Mouse (Mus musculus): ENCODE measurements around the gene Zbp1.

Gene Zbp1

GRCm38 (mm10) chr2:173247197-173247596, 28.5 kb upstream of the Zbp1 start:
- DNase-seq (ENCODE audit: low spot score), result no peak

GRCm38 (mm10) chr2:173246688-173247087, 28.0 kb upstream of the Zbp1 start:
- no peak for DNase-seq (ENCODE audit: low spot score)

DNA sequence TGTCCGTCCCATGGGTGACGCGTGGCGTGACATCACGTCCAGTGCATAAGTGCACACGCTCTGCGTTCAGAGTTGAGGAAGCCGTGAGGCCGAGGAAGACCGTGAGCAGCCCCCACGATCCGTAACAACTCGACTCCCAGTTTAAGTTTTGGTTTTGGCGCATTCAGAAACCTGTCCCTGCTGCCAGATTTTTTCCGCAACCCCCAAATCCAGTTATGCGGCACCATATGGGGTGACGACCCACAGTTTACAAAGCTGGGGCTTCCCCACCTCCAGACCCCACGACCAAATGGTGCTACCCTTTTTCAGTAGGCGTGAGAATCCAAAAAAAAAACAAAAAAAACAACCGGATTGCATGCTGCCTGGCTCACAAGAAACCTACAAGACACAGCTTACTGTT, 26.5 kb upstream of the Zbp1 start:
- no peak for DNase-seq (ENCODE audit: low spot score)

DNA sequence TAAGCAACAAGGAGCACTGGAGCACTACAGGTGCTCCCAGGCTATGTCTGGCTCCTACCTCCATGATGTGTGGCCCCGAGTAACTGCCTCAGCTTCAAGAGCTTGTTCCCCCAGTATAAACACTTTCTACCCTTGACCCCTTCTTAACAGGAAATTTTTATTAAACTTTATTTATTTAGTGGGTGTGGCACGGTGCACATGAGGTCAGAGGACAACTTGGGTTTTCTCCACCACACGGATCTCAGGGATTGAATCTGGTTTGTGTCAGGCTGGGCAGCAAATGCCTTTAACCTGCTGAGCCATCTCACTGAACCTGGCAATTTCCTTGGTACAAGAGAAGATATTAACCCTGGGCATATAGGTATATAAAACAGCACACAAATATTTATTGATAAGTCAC, 25.4 kb upstream of the Zbp1 start:
- no peak for DNase-seq (ENCODE audit: low spot score)

- DNase-seq (ENCODE audit: low spot score), result no peak
Observed at GRCm38 (mm10) chr2:173243616-173244015, 24.9 kb upstream of the Zbp1 start.

DNA sequence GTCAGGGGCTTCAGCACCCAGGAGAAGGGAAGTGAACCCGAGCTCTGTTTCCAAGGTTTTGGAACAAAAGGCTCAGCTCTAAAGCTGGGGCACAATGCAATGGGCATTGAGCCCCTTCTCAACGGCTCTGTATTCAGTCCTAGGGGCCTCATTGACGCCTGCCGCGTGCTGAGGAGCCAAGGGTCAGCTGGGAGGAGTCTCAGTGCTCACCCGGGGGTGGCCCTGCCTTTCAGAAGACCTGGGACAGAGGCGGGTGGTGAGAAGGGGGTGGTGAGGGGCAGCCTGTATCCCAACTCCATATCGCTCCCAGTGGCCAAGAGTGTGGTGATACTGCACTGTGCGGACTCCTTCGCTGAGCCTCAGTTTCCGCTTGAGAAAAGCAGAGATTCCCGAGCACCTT, 24.2 kb upstream of the Zbp1 start:
- no peak for DNase-seq (ENCODE audit: low spot score)

DNA sequence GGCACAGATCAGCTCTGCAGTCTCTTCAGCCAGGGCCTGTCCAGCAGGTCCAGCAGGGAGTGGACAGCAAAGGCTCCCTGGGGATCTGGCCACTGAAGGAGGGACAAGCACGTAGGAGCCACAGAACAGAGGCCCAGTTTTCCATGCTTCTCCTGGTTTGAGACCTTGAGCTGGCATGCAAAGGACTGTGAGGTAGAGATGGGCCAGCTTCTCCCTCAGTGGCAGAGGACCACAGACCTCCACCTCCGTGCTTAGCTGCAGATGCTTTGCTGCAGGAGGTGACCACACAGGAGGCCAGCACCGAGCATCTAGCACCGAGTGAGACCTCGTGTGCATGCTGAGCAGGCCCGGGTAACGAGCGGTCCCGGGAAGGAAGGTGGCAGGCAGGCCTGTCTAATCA, 22.0 kb upstream of the Zbp1 start:
- DNase-seq (ENCODE audit: low spot score), result no peak

DNA sequence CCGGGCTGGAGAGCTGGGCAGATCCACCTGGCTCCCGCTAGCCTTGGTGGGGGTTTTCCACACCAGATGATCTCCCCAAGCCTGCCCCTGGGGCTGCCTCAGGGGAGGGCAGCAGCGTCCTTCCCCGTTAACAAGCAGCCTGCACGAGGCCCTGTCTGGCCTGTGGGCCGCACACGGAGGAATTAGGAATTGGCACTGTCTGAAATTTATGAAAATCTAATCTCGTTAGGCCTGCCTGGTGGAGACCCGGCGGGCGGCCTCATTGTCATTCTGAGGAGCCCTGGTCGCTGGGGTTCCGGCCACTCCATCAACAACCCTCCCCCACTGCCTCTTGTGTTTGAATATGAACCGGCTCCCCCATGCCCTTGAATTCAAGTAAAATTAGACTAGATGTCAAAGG, 19.8 kb upstream of the Zbp1 start:
- no peak for DNase-seq (ENCODE audit: low spot score)

- no peak for DNase-seq (ENCODE audit: low spot score)
Observed at GRCm38 (mm10) chr2:173235435-173236332, 17.0 kb upstream of the Zbp1 start.

- DNase-seq (ENCODE audit: low spot score), result no peak
Observed at GRCm38 (mm10) chr2:173232766-173233099, 14.0 kb upstream of the Zbp1 start.

DNA sequence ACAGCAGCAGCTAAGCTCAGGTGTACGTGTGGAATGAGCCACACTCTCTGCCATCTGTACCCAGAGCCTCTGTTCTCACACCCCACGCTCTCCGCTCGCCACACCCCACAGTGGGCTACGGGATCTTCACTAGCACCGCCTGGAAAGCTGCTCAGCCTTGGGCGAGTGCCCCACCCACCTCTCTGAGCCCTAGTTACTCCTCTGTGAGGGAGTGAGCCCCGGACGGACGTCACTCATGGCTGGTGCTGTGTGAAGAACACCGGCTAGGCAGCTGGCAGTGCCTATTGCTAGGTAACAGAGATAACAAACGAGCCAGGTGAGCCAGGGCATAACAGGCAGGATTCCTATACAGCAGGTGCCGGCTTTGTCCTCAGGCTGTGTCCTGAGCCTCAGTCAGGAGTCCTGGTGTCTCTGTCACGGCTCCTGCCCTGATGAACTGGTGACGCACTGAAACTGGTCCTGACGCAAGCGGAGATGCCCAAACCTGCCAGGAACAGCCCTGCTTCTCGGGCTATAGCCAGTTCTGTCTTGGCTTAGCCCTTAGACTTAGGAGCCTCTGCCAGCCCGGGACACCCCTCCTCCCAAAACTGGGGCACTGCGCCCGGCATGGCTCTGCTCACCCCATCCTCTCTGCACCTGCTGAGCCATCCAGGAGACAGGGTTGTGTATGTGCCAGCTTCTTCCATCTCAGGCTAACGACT, 13.5 kb upstream of the Zbp1 start:
- DNase-seq (ENCODE audit: low spot score), result no peak

- DNase-seq (ENCODE audit: low spot score), result peak; percentile 90
Observed at GRCm38 (mm10) chr2:173229578-173230224, 11.0 kb upstream of the Zbp1 start.

GRCm38 (mm10) chr2:173228567-173228966, 9.8 kb upstream of the Zbp1 start:
- DNase-seq (ENCODE audit: low spot score), result no peak

GRCm38 (mm10) chr2:173226792-173227191, 8.1 kb upstream of the Zbp1 start:
- DNase-seq (ENCODE audit: low spot score), result no peak

DNA sequence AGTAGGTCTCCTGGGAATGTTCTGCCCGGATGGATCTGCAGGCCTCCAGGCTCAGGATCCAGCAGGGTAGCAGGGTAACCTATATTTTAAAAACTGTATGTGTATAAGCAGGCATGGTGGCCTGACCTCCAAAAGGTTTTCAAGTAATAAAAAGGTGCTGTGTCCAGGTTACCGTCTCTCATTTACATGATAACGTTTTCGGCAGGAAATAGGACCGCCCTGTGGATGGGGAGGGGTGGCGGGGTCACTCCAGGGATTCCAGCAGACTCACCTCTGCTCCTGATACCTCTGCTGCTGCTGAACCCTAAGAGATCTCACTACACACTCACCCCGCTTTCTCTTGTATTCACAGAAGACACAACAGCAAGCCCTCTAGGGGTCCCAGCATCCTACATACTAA, 7.2 kb upstream of the Zbp1 start:
- no peak for DNase-seq (ENCODE audit: low spot score)

- no peak for DNase-seq (ENCODE audit: low spot score)
Observed at GRCm38 (mm10) chr2:173224832-173225231, 6.1 kb upstream of the Zbp1 start.

DNA sequence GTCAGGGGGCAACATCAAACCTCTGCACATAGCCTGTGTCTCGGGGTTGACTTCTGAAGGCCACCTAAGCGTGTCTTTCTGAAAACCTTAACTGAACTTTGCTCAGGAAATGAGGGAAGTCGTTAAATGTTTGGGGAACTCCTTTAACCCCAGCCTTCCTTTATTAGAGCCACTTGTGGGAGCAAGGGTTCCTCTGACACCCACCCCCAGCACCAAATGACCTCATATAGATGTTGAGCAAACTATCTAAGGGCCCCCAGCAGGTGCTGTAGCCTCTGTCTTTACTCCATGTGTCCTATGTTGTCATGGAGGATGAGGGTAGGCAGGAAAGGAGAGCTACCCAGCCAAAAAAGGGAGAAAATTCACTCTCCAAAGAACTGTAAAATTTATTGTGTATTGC, 5.4 kb upstream of the Zbp1 start:
- no peak for DNase-seq (ENCODE audit: low spot score)

DNA sequence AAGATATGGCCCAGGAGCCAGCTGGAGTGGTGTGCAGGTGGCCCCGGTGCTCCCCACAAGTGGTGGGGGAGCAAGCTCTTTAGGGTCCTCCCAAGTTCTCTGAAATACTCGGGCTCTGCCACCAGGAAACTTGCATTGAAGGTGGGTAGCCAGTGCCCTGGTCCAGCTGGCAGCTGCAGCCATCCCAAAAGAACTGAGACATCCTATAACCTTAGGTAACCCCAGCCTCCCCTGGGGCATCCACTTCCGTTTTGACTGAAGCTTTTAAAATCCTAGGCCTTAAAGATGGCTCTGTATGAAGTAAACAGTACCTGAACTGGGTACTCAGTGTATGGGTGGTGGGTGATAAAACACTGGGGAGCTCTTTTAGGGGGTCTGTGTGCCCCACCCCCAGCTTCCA, 4.8 kb upstream of the Zbp1 start:
- no peak for DNase-seq (ENCODE audit: low spot score)

GRCm38 (mm10) chr2:173220754-173221153, 2.0 kb upstream of the Zbp1 start:
- DNase-seq (ENCODE audit: low spot score), result no peak

DNA sequence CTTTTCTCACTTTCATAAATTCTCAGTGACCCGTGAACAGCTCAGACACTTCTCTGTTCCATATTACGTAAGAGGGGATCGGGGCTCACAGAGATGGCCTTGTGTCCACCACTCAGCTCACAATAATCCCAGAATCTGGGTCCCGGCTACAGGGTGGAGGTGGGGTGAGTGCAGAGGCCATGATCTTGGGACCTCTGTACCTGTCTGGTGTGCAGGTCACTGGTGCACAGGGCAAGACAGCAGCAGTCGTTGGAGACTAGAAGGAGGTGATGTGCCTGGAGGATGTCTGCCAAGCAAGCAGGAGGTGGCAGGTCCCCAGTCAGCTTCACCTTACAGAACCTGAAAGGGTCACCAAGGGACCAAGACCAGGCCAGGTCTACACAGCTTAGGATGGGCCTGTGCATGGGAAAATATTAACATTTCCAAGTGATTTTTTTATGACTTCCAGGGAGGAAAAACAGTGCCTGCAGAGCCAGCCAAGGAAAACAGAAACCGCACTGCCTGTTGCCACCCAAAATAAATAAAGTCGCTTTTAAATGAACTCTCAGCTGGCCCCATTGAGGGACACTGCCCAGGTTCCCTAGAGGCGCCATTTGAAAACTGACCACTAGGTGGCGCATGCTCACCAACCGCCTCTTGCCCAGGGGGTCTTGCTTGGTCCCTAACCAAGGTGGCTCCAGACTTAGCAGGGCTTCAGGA, 682 bp upstream of the Zbp1 start:
- peak; percentile 38 for DNase-seq (ENCODE audit: low spot score)

GRCm38 (mm10) chr2:173217763-173218258, 912 bp downstream of the Zbp1 start:
- DNase-seq (ENCODE audit: low spot score), result no peak

DNA sequence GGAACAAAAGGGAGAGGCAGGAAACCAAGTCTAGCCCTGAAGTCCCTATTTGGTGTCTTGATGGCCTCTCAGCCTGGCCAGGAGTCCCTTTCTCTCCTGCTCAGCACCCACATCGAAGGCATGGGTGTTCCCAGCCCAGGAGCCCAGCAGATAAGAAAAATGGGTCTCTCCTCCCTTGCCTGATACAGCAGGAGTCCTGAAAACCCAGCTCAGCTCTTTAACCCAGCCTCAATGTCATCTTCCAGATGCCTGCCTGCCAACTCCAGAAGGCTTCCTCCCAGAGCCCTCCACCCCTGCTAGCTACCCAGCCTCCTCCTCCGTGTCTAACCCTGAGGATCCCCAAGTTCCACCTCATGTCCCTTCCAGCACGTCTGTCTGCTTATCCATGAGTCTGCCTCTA, 1.5 kb downstream of the Zbp1 start:
- DNase-seq (ENCODE audit: low spot score), result no peak
